Mouse (Mus musculus) heart, embryonic 16.5 days (tissue): ENCODE results near the gene Prdm10. TPM values are rescaled to one million over a fixed set of nuclear protein-coding genes. Genes with fewer than 3 reads are reported as not detected.

ENCODE experiments used
- ATAC-seq: fragments of 200-750 bp; cut with Nextera tagmentation; replicated peaks from 2 replicates; pipeline ENCODE4 v1.8.0; 2017; ENCODE audit warnings: moderate number of reproducible peaks; ENCODE audit not compliant: insufficient read depth, low FRiP score; ENCODE audit errors: extremely low read depth
- H3K27ac ChIP-seq: fragments of 300-500 bp; sonication (generic); 2 replicates; pipeline ENCODE4 v1.5.1; 2014; ENCODE audit warnings: mild to moderate bottlenecking, low read length, control low read depth, moderate library complexity
- H3K27me3 ChIP-seq: fragments of 300-500 bp; sonication (generic); 2 replicates; pipeline ENCODE4 v1.6.1; 2014; ENCODE audit warnings: low read length, mixed read lengths; ENCODE audit not compliant: control insufficient read depth, insufficient read depth
- H3K36me3 ChIP-seq: fragments of 300-500 bp; sonication (generic); 2 replicates; pipeline ENCODE4 v1.6.1; 2014; ENCODE audit not compliant: control insufficient read depth, insufficient read depth
- H3K4me1 ChIP-seq: fragments of 300-500 bp; sonication (generic); 2 replicates; pipeline ENCODE4 v1.6.1; 2014; ENCODE audit warnings: low read length, mixed read lengths; ENCODE audit not compliant: control insufficient read depth, insufficient read depth
- H3K4me2 ChIP-seq: fragments of 300-500 bp; sonication (generic); 2 replicates; pipeline ENCODE4 v1.6.1; 2014; ENCODE audit warnings: low read depth, mild to moderate bottlenecking, control low read depth, low read length
- H3K4me3 ChIP-seq: fragments of 300-500 bp; sonication (generic); 2 replicates; pipeline ENCODE4 v1.5.1; 2014; ENCODE audit warnings: mild to moderate bottlenecking, control low read depth, low read length
- H3K9ac ChIP-seq: fragments of 300-500 bp; sonication (generic); 2 replicates; pipeline ENCODE4 v1.6.1; 2014; ENCODE audit warnings: low read length, control low read depth
- H3K9me3 ChIP-seq: fragments of 300-500 bp; sonication (generic); replicated peaks from 2 replicates; pipeline ENCODE4 v1.6.1; 2016; ENCODE audit warnings: low read length; ENCODE audit not compliant: control insufficient read depth
- WGBS: fragments of 180-500 bp; shearing (Covaris S2); extraction: QIAGEN DNeasy Blood & Tissue Kit; methylation state at CpG from one replicate; pipeline ENCODE4 v1.1.7; 2014; 5-methylcytosine and 5-hydroxymethylcytosine counted together
- polyA plus RNA-seq: library from polyadenylated mRNA; unstranded; fragments of >200 nt; fragmentation: Nextera tagmentation; extraction: Ambion mirVana; gene quantifications from 2 replicates; pipeline ENCODE4 v1.2.1, GENCODE M21; 2015

Prdm10 gene
- polyA plus RNA-seq, 1 experiment from 2014 or later: 3.5 TPM

GRCm38 (mm10) chr9:31279306-31279705 lies 1.0 kb upstream of the Prdm10 start:
- Histone ChIP-seq H3K36me3 (no peaks in the 10 kb centered on the region), H3K27ac (peak overlapping the region; percentile 97), H3K27me3 (no peaks in the 10 kb centered on the region), H3K4me2 (peak overlapping the region; percentile 74), H3K9me3 (no peaks in the 10 kb centered on the region), H3K4me1 (no peaks in the 10 kb centered on the region), H3K4me3 (peak overlapping the region; percentile 84), H3K9ac (peak overlapping the region; percentile 96)
- ATAC-seq: no peak
- 66% methylated on average over 2 of the region's 2 CpGs for WGBS

DNA sequence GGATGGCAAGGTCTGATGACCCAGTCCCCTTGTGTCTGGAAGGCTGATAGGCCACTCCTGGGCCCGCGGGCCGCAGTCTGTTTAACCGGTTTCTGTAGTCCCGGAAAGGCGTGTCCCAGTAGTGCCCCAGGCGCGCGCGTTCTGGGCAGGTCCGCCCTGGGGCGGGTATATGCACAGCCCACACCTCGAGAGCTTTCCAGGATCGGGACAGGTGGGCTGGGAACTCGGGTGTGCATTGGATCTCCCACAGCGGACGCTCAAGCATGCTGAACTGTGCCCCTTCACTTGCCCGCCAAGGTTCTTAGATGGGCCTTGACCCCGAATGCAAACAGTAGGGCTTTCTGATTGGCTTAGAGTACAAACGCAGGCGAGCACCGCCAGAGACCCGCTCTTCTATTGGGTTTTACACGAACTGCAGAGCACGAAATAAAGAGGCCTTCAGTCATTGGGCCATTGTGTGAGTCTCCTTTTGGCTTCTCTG lies 413 bp upstream of the Prdm10 start:
- no peaks in the 10 kb centered on the region for H3K9me3 ChIP-seq
- peak; percentile 75 for ATAC-seq
- no peaks in the 10 kb centered on the region for H3K27me3 ChIP-seq
- H3K9ac ChIP-seq: peak overlapping the region; percentile 96
- H3K4me2 ChIP-seq: peak overlapping the region; percentile 74
- no peaks in the 10 kb centered on the region for H3K36me3 ChIP-seq
- H3K4me3 ChIP-seq: peak overlapping the region; percentile 84
- H3K4me1 ChIP-seq: no peaks in the 10 kb centered on the region
- H3K27ac ChIP-seq: peak overlapping the region; percentile 97
- WGBS: 1% methylated on average over 25 of the region's 25 CpGs

DNA sequence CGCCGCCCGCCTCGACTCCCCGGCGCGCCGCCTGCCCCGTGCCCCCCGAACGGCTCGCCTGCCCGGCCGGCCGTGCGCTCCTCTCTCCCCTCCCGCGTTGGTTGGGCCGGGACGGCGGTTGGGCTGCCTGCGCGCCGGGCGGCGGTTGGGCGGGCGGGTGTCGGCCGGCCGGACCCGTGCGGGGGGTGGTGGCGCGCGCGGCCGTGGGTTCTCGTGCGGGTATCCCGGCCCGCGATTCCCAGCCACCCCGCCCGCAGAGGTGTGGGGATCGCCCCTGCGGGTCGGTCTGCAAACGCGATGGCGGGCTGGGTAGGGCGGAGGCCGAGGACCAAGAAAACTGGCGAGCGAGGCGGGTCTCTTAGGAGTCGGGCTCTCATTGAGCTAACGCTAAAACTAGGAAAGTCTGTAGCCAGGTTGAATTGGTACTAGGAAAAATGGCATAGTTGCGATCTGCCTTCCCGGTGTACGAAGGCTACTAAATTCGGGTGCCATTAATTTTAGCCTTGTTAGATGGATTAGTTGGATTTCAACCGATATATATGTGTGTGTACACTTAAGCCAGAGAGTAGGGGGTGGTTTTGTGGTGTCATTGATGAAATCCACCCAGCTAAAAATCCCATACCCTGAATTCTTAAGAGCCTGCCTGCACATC lies 799 bp downstream of the Prdm10 start:
- WGBS: under 1% methylated on average over 60 of the region's 63 CpGs
- Histone ChIP-seq H3K9me3 (no peaks in the 10 kb centered on the region), H3K9ac (peak overlapping the region; percentile 96), H3K27me3 (no peaks in the 10 kb centered on the region), H3K27ac (peak overlapping the region; percentile 97), H3K4me2 (peak overlapping the region; percentile 74), H3K36me3 (no peaks in the 10 kb centered on the region), H3K4me1 (no peaks in the 10 kb centered on the region), H3K4me3 (peak overlapping the region; percentile 84)
- ATAC-seq: peak; percentile 76

DNA sequence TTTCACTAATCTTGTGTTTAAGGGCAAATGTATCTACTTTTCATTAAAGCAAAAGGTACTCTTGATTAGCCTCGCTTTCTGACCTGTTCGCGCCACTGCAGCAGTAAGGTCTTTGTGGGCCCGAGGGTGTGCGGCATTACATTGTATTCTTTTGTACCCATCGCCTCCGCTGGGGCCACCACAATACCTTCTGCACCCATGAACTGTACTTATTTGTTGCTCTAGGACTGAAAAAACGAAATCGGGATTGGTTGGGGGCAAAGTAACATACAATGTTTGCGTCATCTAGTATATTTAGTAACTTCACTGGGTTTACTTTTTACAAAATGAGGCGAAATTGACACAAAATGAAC lies 1.3 kb downstream of the Prdm10 start:
- no peak for ATAC-seq
- peak overlapping the region; percentile 74 for H3K4me2 ChIP-seq
- peak overlapping the region; percentile 84 for H3K4me3 ChIP-seq
- H3K9me3 ChIP-seq: no peaks in the 10 kb centered on the region
- H3K27ac ChIP-seq: peak overlapping the region; percentile 97
- WGBS: 9% methylated on average over 11 of the region's 11 CpGs
- no peaks in the 10 kb centered on the region for H3K4me1 ChIP-seq
- H3K27me3 ChIP-seq: no peaks in the 10 kb centered on the region
- H3K9ac ChIP-seq: peak overlapping the region; percentile 96
- H3K36me3 ChIP-seq: no peaks in the 10 kb centered on the region

GRCm38 (mm10) chr9:31282536-31282935 lies 2.2 kb downstream of the Prdm10 start:
- no peaks in the 10 kb centered on the region for H3K4me1 ChIP-seq
- 57% methylated on average over 4 of the region's 4 CpGs for WGBS
- no peak overlapping the region for H3K27ac ChIP-seq
- no peak overlapping the region for H3K9ac ChIP-seq
- no peaks in the 10 kb centered on the region for H3K27me3 ChIP-seq
- ATAC-seq: no peak
- H3K4me3 ChIP-seq: no peak overlapping the region
- H3K36me3 ChIP-seq: no peaks in the 10 kb centered on the region
- no peaks in the 10 kb centered on the region for H3K9me3 ChIP-seq
- no peak overlapping the region for H3K4me2 ChIP-seq

DNA sequence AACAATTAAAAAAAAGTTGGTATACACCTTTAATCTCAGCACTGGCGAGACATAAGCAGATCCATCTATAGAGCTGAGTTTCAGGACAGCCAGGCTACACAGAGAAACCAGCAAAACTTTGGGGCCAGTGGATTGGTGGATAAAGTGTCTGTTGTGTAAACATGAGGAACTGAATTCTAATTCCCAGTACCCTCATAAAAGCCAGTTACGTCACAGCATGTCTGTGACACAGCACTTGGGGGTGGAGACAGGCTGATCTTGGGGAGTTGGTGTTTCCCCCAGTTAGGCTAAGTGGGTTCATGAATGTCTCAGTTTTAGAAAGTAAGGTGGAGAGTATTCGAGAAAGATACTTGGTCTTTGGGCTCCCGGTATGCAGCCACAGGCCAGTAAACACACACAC lies 2.7 kb downstream of the Prdm10 start:
- H3K9me3 ChIP-seq: no peaks in the 10 kb centered on the region
- H3K4me2 ChIP-seq: no peak overlapping the region
- H3K9ac ChIP-seq: no peak overlapping the region
- H3K4me1 ChIP-seq: no peaks in the 10 kb centered on the region
- no peaks in the 10 kb centered on the region for H3K27me3 ChIP-seq
- no peak overlapping the region for H3K4me3 ChIP-seq
- ATAC-seq: no peak
- H3K27ac ChIP-seq: no peak overlapping the region
- no peaks in the 10 kb centered on the region for H3K36me3 ChIP-seq
- WGBS: 81% methylated on average over 4 of the region's 4 CpGs

DNA sequence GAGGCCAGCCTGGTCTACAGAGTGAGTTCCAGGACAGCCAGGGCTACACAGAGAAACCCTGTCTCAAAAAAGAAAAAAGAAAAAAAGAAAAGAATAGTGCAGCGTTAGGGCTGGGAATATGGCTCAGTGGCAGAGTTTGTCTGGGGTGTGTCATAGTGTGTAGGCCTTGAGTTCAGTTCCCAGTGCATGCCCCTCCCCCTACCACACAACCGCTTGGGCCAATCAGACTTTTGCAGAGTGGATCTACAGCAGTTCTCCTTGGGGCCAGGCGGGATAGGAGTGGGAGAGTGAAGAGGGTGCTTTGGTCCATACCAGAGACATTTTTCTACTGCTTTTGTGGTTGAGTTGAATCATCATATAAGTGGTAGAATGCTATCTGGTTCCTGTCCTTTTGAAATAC lies 3.6 kb downstream of the Prdm10 start:
- Histone ChIP-seq H3K36me3 (no peaks in the 10 kb centered on the region), H3K4me3 (no peak overlapping the region), H3K9me3 (no peaks in the 10 kb centered on the region), H3K27ac (no peak overlapping the region), H3K27me3 (no peaks in the 10 kb centered on the region), H3K4me2 (no peak overlapping the region), H3K4me1 (no peaks in the 10 kb centered on the region), H3K9ac (no peak overlapping the region)
- no peak for ATAC-seq
- WGBS: 87% methylated on average over 3 of the region's 3 CpGs

DNA sequence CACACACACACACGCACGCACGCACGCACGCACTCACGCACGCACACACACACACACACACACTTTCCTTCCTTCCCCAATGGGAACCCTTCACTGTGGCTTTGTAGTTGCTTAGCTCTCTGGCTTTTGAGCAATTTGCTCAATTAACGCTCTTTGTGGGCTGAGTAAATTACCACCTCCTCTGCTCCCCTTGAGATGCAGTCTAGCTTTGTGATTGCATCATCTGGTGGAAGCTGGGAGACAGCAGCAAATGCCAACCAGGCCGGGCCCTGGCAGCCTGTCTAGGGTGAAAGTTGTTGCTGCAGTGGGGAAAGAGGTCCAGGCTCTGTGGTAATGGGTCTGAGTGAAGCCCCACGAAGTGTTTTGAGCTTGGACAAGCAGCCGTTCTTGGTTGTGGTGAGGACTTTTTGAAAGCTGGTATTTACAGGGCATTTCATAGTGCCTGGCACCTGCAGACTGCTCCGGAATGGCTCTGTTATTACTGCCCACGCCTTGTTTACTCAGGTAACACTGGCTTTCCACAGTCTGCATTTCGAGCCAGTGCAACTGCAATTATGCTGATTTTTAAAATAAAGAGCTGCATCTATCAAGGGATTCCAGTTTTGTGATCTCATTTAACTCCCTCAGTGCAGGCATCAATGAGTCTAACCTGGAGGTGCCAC lies 10.0 kb downstream of the Prdm10 start:
- no peak for ATAC-seq
- Histone ChIP-seq H3K27ac (no peak overlapping the region), H3K4me1 (no peaks in the 10 kb centered on the region)

GRCm38 (mm10) chr9:31291978-31292377 lies 11.6 kb downstream of the Prdm10 start:
- H3K4me3 ChIP-seq: no peak overlapping the region
- 74% methylated on average over 4 of the region's 4 CpGs for WGBS

More for the DNA sequence above, 10.0 kb downstream of the Prdm10 start:
- Histone ChIP-seq H3K9me3 (no peaks in the 10 kb centered on the region), H3K4me2 (no peak overlapping the region), H3K9ac (no peak overlapping the region), H3K36me3 (no peaks in the 10 kb centered on the region), H3K4me3 (no peak overlapping the region), H3K27me3 (no peaks in the 10 kb centered on the region)
- 79% methylated on average over 14 of the region's 14 CpGs for WGBS

More at GRCm38 (mm10) chr9:31291978-31292377, 11.6 kb downstream of the Prdm10 start:
- no peak overlapping the region for H3K9ac ChIP-seq
- H3K27ac ChIP-seq: no peak overlapping the region
- no peaks in the 10 kb centered on the region for H3K9me3 ChIP-seq
- no peak for ATAC-seq
- no peaks in the 10 kb centered on the region for H3K27me3 ChIP-seq
- H3K4me2 ChIP-seq: no peak overlapping the region
- H3K36me3 ChIP-seq: no peaks in the 10 kb centered on the region
- H3K4me1 ChIP-seq: no peaks in the 10 kb centered on the region; the same call in 1 of the 2 replicates
